Mouse (Mus musculus): ENCODE measurements at regions not wholly inside any gene's neighbourhood (a gene's known extent, or its start where the extent isn't known, plus 50 kb on each side); places are given as distances from the start of the nearest gene placed in this dataset.

DNA sequence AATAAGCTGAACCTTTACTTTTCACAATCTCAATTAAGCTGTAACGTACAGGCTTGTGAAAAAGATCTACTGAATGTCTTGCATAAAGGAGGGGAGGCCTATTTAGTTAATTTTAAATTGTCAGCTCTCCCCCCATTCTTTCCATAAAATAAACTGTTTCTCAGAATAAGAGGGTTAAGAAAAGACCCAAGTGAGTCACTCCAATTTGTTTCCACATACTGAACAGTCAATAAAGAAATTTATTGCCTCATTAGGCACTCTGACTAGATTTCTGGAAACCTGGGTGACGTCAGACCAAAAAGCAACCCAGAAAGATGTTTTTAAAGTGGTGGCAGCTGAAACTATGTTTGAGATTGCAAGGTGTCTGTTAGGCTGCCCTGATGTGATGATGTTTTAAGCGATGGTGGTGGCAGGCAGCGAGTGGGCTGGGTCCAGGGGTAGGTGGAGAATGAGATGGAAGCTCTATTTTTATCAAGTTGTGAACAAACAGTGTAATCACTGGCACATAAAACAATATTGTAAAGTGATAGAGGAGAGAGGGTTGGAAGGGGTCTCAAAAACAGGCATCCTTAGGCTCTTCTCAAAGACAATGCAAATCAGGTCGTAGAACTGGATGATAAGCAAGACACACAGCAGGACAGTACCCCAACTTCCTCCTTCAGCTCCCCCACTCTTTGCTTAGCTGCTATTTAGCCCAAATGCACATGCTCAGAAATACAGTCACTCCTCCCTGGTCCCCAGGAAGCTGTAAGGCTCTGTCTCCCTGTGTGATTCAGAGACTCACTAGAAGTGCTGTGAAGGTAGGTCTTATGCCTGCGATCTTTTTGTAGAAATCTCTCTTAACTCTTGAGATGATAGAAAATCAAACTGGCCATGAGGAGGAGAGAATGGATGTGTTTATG, 288.0 kb downstream of the Usp25 start:
- DNase-seq: no peak

DNA sequence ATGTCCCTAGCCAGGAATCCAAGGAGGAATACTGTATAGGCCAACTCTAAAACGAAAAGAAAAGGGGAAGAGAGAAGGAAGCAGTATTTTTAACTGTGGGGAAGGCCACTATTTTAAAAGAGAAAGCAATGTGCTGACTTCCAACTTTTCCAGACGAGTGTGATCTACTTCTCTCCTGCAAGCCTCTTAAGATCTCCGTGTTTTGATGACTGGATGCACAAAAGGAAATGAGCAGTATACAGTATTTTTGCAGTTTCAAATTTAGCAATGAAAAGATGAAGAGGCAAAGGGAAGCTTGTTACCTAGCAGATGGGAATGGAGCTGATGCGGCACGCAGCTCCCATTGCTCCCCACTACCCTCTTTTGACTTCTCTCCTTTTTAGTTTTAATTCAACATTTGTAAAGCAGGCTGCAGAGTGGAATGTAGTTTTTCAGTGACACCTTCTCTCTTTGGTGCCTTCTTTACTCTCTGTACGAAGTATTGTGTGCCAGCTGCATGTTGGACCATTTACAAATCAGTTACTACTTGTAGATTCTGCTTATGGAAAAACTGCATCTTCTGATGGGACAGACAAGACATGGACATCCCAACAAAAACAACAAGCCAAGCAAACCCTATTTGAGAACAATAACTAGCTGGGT, 287.2 kb downstream of the Usp25 start:
- no peak for DNase-seq

DNA sequence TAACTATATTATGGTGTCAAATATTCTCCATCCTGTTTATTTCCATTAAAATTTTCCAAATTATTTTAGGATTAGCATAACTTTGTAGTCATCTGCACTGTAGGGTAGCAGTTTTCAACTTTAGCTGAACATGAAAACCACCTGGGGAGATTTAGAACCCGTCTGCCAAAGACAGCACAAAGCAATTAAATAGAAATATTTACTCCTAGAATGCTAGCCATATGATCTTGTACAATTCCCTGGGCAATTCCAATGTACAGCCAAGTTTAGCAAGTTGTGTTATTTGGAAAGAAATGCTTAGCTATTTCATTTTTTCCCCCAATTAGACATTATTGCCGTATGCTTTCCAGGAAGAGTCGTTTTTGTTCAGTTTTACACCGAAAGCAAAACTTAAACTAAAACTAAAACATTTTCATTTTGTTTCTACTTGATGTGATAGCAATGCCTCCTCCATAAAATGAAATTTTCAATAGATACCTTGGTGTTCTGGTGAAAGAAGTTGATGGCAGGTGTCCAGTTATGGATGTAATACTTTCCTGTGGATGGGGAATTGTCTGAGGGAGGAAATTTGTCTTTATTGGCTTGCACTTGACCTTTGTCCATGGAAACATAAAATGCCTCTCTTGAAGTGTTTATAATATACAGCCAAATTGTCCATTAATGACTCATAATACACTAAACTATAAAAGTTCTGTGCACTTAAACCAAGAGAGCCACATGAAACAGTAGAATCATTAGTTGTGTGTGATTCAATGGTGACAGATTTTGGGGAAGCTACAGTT, 282.3 kb downstream of the Usp25 start:
- no peak for DNase-seq

DNA sequence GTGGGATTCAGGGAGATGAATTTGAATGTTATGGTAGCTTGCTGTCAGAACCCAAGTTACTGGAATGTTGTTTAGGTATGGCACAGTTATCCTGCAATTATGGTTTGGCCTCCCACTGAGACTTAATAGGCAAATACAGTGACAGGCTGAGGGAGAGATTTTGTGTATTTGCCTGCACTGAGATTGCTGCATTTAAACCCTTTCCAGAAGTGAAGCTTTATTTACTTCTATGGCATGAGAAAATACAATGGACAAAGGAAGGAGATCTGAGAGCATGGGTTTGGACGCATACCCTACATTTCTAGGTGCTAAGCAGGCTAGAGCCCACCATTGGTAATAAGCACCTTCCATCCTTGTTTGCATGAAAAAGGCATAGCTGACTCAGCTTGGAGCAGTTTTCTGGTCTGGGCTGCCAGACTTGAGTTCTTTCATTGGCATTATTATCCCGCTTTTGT, 278.8 kb downstream of the Usp25 start:
- no peak for DNase-seq

DNA sequence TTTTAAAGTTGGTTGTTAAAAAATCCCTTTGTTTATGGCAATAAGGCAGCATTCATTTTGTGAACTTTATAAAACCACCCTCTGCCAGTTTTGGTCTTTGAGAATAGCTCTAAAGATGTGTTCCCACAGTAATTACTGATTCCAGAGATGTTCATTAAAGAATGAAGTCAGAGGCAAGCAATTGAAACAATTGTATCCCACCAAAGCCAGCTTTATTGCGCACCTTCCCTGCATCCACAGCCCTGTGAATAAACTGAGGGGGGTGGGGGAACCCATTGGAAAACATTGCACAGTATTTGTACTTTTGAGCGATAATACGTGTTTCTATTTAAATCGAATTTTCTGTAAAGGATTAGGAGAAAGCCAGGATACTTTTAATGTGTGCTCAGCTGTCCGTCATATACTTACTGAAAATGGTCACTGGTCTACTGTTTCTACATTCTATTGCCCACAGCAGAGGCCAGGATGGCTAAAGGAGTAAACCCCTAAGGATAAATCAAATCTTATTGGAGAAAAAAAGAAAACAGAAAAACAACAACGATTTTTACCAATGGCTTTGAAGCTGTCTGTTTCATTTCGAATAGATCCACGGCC, 278.3 kb downstream of the Usp25 start:
- no peak for DNase-seq

DNA sequence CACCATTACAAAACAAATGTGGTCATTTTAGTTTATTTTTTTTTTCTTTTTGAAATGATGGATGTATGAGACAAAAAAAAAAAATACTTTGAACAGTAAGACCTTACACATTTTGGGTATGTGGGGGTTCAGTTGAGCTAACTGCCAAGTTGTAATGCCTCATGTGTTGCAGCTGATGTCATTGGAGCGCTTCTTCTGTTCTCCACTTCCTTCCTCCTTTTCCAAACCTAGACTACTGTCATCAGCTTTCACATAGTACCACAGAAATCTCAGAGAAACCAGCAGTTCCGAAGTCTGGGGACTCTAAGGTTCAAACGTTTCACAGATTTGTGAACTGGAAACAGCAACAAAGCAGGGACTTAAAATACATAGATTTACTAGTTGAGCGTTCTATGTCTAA, 270.7 kb downstream of the Usp25 start:
- no peak for DNase-seq

DNA sequence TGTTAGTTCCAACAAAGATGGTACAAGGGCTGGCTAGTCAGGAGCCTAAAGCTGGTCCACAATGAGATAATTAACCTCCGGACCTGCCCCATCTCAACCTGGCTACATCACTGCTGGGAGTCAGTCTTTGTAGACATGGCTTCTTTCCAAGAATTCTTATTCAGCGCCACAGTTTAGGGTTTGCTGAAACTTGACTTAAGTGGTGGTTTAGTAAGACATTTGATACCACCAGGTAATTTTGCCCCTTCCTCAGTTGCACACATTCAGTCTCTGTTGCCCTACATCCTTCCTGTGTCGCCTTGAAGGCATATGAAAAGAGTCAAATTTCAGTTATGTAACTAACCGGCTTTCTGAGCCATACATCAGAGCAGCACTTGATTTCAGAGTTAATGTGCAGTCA, 266.4 kb downstream of the Usp25 start:
- DNase-seq: no peak

DNA sequence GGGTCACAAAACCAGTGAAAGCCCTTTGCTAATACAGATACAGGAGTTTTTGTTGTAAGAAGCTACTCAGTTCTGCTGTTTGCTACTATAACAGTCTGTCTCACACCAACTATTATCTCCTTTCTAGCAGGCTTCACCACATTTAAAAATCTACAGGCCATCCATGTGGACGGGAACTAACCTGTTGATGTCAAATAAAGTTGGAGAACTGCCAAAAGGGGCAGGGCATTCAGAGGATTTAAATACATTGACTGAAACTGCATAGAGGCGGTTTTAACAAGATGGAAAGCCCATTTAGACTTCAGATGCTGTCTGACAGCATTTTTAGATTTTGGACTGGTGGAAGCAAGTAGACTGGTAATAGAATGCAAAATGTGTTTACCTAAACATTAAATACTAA, 266.0 kb downstream of the Usp25 start:
- DNase-seq: no peak

DNA sequence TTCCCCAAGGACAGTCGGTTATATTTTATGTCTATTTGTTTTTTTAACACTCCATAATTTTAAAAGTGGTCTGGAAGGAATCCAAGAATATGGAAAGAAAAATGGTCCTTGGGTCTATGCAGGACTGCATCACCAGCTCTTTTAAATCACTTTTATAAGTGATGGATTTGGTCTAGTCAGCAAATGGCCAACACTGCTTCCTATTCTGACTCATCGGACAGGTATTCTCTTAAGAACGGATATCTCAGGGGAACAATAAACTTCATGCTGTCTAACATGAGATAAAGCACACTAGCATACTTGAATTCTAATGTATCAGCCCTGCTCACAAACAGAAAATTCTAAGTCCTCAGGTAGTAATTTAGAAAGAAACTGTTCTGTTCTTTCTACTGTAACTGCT, 259.8 kb downstream of the Usp25 start:
- DNase-seq: no peak

DNA sequence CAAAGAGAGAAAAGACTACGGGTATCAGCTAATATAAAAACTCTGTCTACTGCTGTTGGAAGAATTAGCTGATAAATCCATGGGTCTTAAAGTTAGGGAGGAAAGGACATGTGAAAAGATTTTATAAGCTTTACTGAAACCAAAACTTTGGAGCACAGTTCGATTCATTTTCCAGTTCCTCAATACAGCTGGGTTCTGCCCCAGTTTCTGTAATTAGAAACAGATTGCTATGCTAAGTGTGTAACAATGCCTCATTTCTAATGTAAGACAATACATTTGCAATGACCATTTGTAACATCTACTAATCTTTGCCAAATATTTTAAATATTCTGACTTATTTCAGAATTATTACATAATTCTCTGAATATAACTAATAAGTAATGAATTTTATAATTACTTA, 255.4 kb downstream of the Usp25 start:
- no peak for DNase-seq

DNA sequence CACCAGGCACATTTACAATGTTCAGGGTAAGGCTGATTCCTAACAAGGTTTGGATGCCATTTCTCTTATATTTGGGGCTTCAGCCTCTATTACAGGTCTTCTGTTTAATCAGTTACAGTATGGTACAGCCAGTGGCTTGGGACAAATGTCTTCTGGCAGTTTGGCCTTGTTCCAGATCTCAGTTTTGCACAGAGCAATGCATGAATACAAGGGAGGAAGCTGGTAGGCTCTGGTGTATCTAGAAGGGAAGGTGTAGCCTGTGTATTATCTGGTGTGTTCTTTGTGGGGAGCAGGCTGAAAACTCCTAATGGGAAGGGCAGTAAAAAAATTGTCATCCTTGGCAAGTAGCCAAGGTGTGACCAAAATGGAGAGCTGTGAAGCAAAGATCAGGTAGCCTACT, 254.2 kb downstream of the Usp25 start:
- no peak for DNase-seq

DNA sequence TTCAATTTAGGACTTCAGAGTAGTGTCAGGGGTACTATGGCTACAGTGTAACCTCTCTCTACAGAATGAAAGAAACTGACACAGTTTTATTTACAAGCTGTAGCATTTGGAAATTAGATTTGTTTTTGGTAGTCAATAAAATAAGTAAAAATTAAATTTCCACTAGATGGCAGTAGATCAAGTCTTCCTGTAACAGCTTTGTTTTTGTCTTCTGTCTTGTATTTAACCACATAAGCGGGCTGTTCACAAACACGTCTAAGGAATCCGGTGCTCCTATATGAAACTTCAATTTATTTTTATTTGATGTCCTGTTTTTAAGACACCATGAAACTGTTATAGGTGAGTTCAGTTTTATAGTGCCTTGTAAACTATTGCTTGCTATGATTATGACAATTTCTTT, 238.8 kb downstream of the Usp25 start:
- DNase-seq: no peak

DNA sequence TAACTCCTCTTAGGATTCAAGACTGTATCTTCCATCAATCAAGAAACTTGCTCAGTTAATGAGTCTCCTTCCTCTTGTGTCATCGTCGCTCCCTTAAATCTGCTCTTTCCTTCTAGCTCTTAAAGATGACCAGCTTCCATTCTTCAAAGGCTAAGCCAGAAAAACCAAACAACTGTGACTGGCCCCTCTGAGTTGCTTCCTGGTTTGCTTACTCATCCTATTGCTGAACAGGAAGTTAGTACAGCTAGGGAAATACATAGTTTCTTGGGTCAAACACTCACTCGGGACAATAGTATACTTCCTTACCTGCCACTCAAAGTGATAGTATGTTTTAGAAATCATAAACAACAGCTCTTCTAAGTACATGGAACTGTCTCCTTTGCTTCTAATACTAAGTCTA, 237.9 kb downstream of the Usp25 start:
- DNase-seq: no peak

DNA sequence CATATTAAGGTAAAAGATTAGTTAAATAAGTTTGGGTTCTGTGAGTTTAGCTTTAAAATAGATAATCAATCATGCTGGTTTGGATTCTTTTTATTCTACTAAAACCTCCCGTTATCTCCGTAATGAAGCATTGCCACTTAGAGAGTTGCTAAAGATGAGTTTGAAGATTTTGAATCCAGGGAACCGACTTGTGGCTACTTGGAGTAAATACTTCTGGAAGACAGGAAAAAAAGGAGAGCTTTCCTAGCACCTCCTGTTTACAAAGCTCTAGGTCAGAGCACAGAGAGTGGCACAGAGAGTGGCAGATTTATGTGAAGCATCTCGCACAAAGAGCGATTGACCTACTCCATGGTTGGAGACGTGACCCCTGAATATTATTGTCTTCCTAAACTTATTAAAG, 227.4 kb downstream of the Usp25 start:
- no peak for DNase-seq

DNA sequence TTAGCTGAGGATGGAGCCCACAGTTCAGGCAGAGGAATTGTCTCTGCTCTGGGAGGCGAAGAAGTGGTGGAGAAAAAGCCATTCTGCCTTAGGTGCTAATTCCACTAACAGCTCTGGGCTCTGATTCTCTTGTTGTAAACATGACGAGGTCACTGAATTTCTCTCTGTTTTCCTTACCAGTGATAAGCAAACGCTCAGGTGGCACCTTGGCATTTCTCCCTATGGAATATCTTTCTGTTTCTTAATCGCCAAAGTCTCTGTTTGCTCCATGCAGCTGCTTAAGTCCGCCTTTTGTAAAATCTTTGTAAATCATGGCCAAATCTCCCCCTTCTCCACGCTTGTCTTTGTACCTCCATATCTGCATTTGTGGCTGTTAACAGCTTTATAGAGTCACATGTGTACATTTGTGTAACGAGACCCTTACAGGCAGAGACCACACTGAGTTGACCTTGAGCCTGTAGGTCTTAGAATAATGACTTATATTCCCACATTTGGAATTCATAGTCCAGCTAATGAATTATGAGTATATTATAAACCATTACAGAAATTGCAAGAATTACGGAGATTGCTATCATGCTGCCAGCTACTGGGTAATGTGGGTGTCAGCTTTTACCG, 225.8 kb downstream of the Usp25 start:
- DNase-seq: no peak

DNA sequence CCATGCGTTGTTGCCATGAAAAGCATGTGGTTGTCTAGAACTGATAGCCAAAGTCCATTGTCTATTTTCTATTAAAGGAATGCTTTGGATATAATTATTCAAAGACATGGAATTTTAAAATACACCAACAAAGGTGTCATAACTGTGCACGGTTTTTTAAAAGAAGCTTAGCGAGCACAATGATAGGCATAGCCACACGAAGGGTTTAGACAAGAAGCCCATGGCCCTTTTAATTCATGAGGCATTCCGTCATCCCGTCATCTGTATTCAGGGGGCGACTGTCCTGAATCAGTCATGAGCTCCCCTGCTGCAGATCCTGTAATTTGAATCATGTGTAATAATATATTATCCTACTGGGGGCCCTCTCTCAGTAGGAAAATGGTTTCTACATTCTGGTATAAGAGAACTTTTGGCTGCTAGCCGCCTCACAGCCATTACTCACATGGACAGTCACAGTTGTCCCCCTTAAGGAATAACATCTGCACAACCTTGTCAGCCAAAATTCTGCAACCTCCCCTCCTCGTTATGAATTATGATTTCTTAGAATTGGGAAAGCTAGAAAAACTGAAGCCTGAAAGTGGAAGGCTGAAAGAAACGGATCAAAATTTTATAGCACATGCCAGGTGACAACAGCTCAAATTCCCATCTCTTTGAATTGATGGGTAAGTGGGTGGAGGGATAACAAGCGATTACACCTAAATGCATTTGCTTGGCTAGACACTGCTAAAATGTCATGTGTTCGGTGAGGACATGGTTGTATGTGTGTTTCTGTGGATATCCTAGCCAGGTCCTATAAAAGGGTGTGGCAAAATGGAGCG, 225.1 kb downstream of the Usp25 start:
- no peak for DNase-seq

DNA sequence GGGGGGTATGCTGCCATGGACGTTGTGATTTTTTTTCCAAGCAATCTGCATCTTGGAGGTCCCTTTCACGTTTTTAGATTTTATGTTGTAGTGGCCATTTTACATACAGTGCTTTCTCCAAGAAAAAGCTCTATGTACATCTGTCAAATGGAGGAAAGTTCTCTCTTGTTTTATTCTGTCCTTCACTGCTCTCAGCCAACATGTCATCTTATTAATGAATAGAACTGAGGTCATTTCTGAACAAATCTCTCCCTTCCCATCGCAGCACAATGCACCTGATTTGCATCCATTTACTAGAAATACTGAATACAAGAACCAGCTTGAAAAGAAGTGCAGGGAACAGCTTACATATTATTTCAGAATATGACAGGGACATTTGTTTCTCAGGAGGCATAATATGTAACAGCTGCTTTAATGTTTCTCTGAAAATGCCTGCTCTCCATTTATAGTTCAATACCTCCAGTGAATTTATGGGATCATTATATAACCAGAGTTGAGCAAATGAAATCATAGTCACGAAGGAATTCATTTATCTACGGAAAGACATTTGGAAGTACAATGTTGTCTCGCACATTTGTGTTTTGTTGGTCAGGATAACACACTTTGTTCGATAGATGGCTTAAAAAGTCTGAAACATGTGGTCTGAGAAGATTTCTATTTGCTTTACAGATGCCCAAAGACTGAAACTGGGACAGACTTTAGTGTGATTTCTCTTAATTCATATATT, 224.3 kb downstream of the Usp25 start:
- DNase-seq: no peak

DNA sequence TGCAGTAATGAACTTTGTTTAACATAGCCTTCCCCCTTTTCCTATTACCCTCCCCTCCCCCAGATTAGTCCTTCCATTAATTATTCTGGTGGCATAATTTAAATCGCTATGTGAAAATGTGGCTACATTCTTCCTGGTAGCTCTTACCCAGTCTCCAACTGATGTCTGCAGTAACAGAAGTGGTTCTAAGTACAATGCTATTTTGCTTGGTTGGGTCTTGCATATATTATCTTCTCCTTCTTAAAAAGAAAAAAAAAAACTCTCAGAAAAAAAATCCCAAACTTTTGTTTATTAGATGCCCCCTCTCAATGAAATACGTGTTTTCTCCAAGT, 223.7 kb downstream of the Usp25 start:
- no peak for DNase-seq

DNA sequence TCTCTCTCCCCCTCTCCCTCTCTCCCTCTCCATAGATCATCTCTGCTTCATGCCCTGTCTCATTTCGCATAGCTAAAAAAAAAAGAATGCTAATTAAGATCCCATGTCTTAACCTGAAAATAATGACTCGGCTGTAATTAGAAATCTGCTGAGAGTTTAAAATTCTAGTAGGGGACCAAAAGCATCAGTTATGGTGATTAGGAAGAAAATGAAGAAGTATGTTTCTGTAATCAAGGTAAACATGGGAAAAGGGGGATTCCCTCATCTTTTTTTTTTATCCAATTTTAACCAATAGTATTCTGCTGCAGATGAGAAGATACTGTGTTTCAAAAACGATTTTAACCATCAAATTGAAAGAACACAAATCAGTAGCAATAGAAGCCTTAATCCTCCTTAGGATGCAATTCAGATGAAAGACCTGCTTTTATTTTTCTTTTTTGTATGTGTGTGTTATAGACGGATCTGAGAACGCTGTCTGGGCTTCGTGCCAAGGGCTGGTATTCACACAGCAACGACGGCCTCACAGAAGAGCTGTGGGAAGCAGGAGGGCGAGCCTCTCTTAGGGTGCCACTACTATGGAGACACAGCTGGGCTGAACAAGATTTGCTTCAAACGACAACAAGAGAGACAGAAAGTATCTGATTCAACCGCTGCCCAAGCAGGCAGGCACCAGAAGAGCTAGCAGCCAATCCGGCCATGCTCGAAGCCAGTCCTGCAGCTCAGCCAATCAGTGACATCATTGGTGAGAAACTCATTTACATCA, 223.2 kb downstream of the Usp25 start:
- DNase-seq: no peak

DNA sequence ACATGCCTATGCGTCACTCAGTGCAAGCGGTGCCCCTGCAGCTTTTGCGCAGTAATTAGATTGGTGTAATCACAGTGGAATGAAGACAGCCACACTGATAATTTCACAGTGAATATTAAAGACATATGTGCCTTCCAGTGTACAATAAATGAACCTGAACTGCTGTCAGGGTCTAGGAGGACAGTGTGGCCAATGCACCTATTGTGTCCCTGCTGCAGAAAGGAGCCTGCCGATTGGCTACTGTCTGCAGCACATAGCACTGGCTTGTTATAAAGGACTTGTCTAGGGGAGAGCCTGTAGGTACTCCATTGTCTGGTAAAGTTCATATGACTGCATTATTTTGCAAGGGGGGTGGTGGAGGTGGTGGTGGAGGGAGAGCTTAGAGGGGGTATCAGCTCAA, 222.5 kb downstream of the Usp25 start:
- DNase-seq: no peak

DNA sequence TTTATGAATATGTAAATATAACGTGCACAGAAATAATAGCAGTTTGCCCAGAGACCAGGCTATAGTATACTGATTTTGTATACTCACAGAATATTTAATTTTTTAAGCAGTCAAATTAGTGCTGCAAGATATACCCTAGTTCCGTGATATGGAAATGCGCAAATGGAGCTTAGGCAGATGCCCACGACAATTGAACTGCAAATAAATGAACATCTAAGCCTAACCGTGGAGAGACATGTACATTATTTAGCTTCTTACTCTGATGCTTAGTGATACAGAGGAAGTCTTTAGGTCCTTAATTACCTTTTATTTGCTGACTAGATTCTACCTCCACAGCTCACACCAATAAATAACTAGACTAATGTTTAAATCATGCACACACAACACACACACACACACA, 221.9 kb downstream of the Usp25 start:
- DNase-seq: no peak
